Mouse (Mus musculus) small intestine, adult 2 months (tissue): ENCODE data around the gene Slc25a28.

Experiments
- CTCF ChIP-seq: fragments of 200-500 bp; IDR thresholded peaks from 2 replicates; pipeline ENCODE4 v1.5.1; 2012; ENCODE audit warnings: low read depth, mild to moderate bottlenecking, control low read depth, inconsistent platforms, low read length, moderate library complexity, mixed read lengths; ENCODE audit not compliant: insufficient replicate concordance, insufficient read length; ENCODE audit errors: extremely low read depth
- POLR2A ChIP-seq: fragments of 200-500 bp; IDR thresholded peaks from 2 replicates; pipeline ENCODE4 v1.6.1; 2012; ENCODE audit warnings: low read depth, mild to moderate bottlenecking, control low read depth, inconsistent platforms, low read length, moderate library complexity

DNA sequence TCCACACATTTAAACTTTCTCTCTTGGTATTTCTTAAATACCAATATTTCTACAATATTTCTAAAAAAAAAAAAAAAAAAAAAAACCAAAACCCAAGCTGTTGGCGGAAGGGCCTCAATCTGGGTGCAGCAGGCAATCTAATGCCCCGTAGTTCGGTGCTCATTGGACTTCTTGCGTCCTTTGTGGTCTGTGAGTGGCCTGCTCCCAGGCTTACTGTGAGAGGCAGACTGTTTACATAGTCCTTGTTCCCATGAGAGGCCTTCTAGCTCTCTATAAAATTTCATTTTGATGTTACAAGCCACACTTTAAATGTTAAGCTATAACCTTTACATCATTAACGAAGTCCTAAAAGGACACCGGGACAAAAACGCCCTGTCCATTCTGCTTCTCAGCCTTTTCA lies 33.5 kb upstream of the Slc25a28 start:
- TF ChIP-seq POLR2A (no peak), CTCF (no peak)
